Mouse (Mus musculus) left cerebral cortex, postnatal 4 days (tissue): ENCODE results near the gene Zbtb40. TPM values are rescaled to one million over a fixed set of nuclear protein-coding genes. Genes with fewer than 3 reads are reported as not detected.
A peak's percentile ranks its signal among the peaks of the same experiment; 100 is the strongest.

ENCODE experiments used
- DNase-seq: peaks from one replicate; pipeline ENCODE4 v3.0.0-alpha.2; 2022
- intact Hi-C: fragments of 180-260 bp; cut with DNase I; formaldehyde crosslinking; loops from one replicate; pipeline ENCODE4 v1.15.1; 2025
- total RNA-seq, 2 experiments: library from RNA; stranded (reverse); gene quantifications; 2 replicates each; pipeline ENCODE4 v1.2.3; 2021

The Zbtb40 gene
- 10 to 100 TPM in 1 of 2 experiments, 1 to 10 TPM in 1; 8.8 to 12.7 TPM for total RNA-seq

DNA sequence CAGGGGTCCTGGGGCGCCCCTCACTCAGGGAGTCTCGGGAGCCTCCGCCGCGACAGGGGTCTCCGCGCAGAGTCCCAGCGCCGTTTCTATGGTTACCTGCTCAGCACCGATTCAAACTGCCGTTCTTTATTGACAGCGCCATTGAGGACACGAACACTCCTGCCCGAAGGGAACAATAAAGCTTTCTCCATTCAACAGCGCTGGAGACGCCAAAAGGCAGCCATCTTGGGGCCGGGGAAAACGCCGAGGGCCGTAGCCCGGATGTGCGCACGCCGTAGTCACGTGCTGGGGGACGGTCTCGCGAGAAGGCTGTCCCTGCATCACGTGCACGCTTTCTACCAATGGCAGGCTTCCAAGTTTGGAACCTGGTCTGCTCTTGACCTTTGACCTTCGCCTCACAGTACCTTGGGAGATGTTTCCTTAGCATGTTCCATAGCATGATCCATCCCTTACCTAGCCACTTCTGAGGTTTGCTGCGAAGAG, at the start of gene Zbtb40:
TSS of gene Zbtb40 (minus strand) at position 252 of the 483 bp plus-strand sequence.
- intact Hi-C loops = no loop called here
- DNase-seq = peak; percentile 97

DNA sequence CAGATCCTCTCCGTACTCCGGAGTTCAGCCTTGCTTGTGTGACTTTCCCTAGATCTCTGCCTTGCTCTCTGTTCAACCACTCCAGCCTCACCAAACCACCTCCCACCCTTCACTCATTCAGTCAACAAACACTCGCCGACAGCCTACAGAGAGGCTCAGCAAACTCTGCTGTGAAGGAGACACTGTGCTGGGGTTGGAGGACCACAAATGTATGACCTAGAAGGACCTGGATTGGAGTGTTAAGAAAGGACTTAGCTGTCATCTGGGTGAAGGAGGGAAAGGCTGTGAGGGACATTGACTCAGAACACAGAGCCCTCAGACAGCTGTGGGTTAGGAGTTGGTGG, 49.4 kb upstream of the Zbtb40 start:
- no peak for DNase-seq
- intact Hi-C loops = loop anchor here (10.0 kb wide), 1 partner anchor 67 kb away; no protein-coding TSS in a partner anchor

DNA sequence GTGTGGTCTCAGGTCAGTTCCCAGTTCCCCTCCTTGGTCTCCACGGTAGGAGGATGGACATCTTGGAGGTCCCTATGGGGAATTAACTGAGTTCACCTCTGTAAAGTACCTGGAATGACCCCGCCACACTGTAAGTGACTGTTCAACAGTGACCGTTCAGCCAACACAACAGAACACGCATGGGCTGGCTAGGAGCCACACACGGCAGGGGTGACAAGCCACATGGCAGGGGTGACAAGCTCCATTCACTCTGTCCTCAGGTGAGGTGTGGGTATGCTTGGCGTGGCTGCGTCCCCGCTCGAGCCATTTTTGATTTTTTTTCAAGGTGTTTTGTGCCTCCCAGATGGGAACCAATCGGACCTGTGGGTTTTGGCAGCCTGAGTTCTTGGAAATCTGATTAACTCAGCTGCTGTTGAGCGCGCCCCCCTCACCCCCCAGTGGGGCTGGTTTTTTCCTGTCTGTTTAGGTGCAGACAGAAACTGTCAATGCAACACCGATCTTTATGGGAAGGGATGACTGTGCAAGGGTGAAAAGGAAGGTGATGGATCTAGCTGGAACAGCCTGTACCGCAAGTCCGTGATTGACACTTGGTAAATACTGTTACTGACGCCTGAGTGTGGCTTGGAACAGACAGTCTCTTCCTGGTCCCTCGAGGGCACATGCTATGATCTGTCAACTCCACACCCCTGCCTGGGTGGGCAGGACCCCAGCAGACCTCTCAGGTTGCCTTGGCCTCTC, 48.8 kb upstream of the Zbtb40 start:
- intact Hi-C loops = loop anchor here (10.0 kb wide), 1 partner anchor 67 kb away; no protein-coding TSS in a partner anchor
- DNase-seq = peak; percentile 35

DNA sequence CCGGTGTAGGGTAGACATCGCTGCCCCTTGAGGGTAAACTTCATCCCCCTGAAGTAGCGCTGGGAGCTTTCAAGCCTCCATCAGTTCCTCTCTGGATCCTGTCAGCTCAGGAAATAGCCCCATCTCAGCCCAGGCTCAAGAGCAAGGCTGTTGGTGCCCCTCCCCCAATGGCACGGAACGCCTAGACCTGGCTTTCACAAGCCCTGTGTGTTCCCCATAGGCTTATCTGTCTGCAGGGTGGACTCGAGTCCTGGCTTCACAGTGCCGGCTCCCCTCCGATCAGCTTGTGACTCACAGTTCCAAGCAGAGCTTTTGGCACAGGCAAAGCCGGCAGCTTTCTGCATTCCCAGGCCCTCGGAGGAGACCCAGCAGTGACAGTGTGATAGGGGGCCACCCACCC, 47.8 kb upstream of the Zbtb40 start:
- DNase-seq = no peak
- intact Hi-C loops = loop anchor here (10.0 kb wide), 1 partner anchor 68 kb away; no protein-coding TSS in a partner anchor

DNA sequence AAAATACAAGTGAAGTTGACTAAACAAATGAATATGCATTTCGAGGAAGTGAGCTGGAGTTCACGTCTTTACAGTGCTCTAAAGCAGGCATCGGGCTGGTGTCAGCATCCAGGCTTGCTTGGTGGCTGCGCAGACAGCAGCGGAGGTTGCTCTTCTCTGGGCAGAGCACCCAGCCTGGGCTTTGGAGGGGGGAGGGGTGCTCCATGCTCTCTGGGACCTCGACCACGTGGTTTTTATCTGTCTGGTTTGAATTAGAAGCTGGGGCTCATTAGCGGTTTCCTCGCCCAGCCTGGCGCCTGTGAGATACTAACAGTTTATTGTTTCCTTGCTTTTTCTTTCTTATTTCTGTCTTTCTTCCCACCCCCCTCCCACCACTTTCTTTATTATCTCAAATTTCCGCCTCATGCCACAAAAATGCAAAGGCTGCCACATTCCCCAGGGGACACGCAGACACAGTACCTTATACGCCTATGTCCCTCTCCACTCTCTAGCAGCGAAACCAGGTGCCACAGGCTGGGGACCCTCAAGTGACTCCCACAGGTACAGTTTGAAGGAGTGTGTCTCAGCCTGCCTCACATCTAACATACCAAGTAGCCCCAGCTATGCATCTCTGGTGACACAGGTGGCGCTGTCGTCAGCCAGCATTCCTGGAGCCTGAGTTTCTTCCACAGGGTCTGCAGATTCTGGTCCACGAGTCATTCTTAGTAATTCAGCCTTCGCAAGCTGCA, 36.6 kb upstream of the Zbtb40 start:
- no peak for DNase-seq
- intact Hi-C loops = no loop called here

DNA sequence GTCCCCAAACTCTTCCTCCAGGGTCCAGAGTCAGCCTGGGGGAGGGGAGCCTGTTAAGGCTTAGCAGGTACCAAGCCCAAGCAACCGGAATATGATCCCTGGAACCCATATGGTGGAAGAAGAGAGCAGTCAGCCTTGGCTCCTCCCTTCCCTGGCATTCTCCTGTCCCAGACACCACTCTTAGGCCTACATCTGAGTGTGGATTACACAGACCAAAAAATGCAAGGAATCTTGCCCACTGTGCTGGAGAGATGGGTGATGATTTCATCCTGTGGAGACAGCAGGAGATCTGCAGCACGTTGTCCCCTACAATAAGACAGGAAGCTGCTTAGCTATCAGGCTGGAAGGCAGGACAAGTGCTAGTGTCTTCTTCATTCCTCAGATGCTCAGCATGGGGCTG, 34.3 kb upstream of the Zbtb40 start:
- intact Hi-C loops = no loop called here

DNA sequence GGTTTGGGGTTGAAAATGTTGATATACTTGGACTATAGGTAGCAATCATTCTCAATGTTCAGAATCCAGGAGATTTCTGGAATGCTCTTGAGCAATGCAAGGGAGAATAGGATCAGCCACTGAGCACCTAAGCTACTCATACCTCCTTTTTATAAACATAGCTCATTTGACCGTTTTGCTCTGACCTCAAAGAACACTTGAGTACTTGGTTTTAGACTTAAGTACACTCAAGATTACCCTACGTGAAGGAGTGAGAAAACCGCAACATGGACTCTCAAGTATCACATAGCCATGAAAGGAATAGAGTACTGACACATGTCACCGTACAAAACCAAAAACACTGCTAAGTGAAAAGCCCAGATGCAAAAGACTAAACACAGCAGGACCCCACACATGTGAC, 32.8 kb upstream of the Zbtb40 start:
- no peak for DNase-seq
- intact Hi-C loops = no loop called here

More for the DNA sequence above, 34.3 kb upstream of the Zbtb40 start:
- no peak for DNase-seq

DNA sequence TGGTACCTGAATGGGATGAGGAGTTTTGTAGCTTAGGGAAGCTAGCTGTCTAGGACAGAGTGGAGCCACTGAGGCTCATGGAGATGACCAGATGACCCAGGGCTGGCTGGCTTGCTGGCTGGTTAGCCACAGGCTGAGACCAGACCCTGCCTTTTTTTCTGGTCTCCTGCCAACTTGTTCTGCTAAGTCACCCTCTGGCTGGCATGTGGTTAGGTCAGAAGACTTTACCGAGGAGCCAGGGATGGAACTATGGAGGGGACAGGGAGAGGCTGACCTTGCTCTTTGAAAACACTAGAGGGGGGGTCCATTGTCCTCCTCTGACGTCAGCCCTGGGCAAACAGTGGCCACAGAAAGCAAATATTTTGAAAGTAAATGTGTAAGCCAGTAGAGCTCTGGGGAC, 28.6 kb upstream of the Zbtb40 start:
- intact Hi-C loops = loop anchor here (2.0 to 10.0 kb wide), 2 partner anchors 232 to 422 kb away; no protein-coding TSS in a partner anchor
- DNase-seq = no peak

DNA sequence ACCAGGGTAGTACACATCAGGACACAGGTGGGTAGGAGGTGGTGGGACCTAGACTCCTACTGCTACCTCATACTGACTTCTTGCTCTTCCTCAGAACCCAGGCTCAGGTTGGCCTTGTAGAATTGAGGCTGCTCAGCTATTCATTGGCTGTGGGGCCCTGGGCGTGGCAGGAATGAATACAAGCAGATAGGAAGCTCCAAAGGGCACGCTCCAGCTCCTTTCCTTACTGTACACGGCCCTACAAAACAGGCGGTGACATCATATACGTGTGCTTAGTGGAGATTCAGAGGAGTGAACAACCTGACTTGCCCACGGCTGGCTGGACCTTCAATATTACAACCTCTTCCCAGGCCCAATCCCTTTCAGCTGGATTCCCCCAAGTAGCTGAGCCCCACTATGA, 22.6 kb upstream of the Zbtb40 start:
- intact Hi-C loops = loop anchor here (10.0 kb wide), 1 partner anchor 416 kb away; no protein-coding TSS in a partner anchor
- no peak for DNase-seq

DNA sequence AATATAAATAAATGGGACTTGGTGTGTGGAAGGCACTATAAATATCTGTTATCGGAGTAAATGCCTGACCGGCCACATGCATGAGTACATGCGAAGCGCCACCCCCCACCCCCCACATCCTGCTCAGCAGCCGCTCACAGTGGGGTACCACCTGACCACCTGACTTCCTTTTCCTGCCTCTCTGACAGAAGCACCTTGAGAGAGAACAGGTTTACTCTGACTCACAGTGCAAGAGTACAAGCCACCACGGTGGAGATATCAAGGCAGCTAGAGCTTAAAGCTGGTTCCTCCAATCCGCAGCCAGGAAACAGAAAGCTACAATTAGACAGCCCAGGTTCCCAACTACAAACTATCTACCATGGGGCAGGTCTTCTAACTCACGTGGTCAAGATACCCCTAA, 19.9 kb upstream of the Zbtb40 start:
- DNase-seq = no peak
- intact Hi-C loops = no loop called here

DNA sequence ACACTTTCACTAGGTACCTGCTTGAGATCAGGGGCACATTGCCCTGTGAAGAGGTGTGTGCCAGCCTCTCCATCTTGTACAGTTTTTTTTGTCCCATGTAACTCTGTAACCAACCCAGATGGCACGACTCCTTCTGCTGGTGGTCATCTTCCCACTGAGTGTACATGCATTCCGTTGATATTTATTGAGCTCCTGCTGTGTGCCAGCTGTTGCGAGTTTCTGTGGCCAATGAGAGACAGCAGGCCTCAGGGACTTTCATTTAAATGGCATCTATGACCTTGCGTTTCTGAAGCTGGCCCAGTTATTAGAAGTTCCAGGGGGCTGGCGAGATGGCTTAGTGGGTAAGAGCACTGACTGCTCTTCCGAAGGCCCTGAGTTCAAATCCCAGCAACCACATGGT, 17.2 kb upstream of the Zbtb40 start:
- intact Hi-C loops = no loop called here
- DNase-seq = peak; percentile 56

DNA sequence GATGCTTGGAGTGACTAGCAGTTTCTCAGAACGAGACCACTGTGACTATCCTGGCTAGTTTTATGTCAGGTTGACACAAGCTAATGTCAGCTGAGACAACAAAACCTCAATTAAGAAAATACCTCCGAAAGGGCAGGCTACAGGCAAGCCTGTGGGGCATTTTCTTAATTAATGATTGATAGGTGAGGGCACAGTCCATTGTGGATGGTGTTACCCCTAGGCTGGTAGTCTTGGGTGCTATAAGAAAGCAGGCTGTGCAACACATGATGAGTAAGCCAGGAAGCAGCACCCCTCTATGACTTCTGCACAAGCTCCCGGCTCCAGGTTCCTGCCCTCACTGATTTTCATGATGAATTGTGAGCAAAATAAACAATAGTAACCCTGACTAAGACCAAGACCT, 6.3 kb upstream of the Zbtb40 start:
- intact Hi-C loops = no loop called here
- no peak for DNase-seq

DNA sequence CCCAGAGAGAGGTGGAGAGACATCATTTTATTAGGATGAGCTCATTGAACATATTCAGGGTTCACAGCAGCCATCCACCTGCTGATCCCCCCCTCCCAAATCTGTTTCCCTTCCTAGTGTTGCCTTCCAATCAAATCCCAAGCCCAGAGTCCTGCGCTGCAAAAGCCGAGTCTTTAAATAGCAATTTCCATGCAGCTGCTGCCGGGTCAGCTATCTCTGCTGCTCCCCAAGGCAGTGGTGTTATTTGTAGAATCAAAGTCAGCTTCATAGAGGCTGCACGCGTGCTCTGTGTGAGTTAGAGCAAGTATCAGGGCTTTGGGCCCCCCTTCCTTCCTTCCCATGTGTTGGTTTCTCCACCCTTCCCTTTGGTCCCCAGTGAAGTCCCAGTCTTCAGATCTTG, 5.2 kb upstream of the Zbtb40 start:
- no peak for DNase-seq
- intact Hi-C loops = no loop called here

DNA sequence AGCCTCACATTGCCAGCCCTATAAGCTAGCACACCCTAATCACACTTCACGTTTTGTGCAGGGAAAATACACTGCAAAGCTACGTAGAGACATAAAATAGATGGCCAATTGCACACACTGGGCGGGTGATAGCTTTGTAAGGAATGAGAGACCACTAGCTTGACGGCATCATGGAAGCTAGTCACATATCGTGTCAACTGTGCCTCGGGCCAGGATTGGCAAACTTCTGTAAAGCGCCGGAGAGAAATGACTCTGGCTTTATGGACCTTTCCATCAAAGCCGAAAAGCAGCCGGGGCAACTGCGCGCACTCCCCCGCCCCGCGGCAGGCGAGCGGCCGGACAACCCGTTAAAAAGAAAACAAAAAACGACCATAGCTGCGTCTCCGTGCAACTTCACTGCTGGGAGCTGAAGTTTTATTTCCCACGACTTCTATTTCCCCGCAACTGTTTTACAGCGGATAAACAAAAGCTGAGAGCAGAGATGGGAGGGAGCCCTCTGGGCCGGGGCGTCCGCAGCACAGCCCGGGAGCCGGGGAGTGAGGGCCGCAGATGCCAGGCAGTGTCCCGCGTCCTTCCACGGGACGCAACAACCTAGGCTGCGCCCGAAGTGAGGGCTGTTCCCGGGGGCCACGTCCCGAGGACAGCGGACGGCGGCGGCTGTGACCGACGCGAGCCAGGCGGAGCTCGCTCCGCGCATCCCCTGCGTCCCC, 606 bp downstream of the Zbtb40 start:
- intact Hi-C loops = no loop called here
- no peak for DNase-seq

DNA sequence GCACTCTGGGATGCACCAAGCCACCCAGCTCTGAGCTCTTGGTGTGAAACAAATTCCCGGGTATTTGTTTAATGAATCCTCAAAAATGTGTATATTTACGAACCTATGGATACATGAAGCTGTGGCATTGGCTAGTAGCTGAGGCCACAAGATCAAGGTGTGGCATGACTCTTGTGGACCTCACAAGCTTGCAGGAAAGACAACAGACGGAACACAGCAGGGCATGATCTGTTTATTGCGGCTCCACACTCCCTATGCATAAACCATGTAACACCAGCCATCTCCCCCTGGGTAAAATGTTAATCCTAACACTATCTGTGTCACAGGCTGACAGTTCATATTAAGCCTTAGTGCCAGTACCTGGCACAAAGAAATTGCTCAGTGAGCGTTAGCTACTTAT, 2.5 kb downstream of the Zbtb40 start:
- intact Hi-C loops = no loop called here

DNA sequence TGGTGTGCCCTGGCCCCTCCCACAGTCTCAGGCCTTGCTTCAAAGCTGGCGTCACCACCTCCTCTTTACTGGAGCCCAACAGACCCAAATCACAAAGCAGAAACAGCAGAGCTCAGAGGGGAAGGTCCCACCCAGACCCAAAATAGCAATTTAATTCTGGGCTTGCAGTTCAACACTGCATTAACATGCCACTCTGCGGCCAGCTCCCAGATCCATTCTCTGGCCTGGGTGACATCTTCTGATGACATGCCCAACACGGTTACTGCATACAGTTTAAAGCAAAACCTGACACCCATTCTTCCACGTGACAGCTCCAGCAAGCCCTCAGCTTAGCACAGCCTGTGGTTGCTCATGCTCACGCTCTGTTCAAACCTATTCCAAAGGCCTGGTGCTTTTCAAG, 4.1 kb downstream of the Zbtb40 start:
- intact Hi-C loops = no loop called here
- no peak for DNase-seq

More for the DNA sequence above, 2.5 kb downstream of the Zbtb40 start:
- no peak for DNase-seq

DNA sequence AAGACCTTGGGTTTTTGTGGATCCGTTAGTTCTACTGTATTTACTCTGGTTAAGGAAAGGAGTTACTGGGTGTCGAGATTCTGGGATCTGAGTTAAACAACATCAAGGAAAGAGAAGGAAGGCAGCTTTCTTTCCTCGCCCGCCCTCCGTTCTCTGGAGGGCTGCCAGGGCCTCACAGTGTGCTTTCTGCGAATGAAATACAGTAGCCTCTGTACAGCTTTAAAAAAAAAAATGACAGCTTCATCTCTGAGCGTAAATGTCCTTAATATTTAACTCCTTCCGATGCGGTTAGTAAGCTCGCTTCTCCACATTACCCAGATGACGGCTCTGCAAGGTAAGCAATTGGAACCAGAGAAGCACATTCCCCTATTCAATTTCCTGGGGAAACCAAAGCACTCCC, 4.8 kb downstream of the Zbtb40 start:
- peak; percentile 56 for DNase-seq
- intact Hi-C loops = no loop called here

DNA sequence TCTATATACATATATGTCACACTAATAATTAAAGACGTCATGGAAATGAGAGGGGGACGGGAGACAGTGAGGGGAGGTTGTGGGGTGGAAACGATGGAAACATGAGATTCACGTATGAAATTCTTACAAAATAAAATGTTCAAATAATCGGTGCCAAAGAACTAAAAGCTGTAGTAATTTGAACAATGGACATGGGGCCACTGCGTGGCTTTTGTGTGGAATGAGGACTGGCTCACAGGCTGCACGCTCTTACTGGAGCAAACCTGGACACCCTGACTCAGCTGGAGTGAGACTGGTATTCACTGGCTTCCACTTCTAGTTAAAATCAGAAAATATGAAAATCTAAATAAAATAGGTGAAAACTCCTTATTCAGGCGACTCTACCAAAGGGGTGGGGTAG, 6.6 kb downstream of the Zbtb40 start:
- intact Hi-C loops = no loop called here
- DNase-seq = no peak

DNA sequence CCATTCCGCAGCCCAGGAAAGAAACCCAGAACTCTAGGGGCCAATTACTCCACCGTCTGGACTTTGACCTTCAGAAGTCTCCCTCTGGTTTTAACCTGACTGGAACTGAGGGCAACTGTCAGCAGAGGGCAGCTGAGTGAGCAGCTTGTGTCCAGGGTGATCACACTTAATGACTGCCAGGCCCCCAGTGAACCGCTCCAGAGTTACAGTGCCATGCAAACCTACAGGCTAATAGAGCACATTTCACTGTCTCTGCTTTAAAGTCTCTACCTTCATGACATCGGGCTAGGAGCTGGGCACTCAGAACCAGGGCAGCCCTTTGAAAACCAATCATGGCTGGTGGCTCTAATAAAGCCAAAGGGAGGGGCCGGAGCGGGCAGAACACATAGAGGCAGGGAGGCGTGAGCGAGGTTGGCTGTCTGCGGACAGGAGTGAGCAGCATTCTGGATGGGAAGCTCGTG, 7.4 kb downstream of the Zbtb40 start:
- peak; percentile 51 for DNase-seq
- intact Hi-C loops = no loop called here

DNA sequence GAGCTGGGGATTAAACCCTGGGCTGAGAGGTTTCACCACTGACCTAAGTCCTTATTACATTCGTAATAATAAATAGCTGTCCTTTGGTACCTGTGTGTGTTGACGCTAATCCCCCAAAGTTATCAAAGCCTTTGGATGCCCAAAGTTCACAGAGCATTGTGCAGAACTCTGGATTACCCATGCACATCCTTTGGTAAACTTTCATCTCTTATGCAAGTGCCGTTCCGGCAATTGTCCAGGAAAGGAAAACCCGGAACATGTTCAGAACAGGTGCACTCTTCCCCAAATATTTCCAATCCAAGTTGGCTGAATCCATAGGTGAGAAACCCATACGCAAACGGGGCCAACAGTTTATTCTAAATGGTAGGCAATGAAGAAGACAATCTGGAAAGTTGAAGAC, 9.2 kb downstream of the Zbtb40 start:
- no peak for DNase-seq
- intact Hi-C loops = no loop called here

DNA sequence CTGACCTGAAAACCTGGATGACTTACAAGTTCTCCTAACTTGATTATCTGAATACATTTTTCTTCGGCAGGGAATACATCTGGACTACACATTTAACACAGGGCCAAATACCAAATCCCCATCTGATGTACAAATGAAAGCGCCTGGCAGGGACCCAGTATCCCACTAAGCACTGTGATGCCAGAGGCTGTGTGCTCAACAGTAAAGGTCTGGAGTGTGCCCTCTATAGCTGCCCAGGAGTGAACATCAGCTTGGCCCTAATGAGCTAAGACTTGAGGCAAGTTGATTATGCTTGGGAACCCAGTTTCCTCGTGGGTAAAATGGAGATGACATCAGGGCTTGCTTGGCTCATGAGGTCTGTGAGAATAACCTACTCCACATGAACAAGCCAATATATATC, 10.1 kb downstream of the Zbtb40 start:
- peak; percentile 40 for DNase-seq

More for the DNA sequence above, 10.1 kb downstream of the Zbtb40 start:
- intact Hi-C loops = no loop called here
